Mouse (Mus musculus) erythroblast, embryonic 14.5 days (primary cell): ENCODE measurements around the gene Nckap5. TPM values are rescaled to one million over a fixed set of nuclear protein-coding genes. Genes with fewer than 3 reads are reported as not detected.

Experiments used
- H3K27me3 ChIP-seq: 2 replicates; pipeline ENCODE4 v1.6.1; 2012; ENCODE audit warnings: inconsistent platforms; ENCODE audit not compliant: control insufficient read depth
- H3K36me3 ChIP-seq: 2 replicates; pipeline ENCODE4 v1.6.1; 2012; ENCODE audit warnings: mild to moderate bottlenecking, inconsistent platforms; ENCODE audit not compliant: control insufficient read depth
- H3K4me1 ChIP-seq: 2 replicates; pipeline ENCODE4 v1.6.1; 2012; ENCODE audit warnings: inconsistent platforms; ENCODE audit not compliant: control insufficient read depth
- H3K4me3 ChIP-seq: replicated peaks from 2 replicates; pipeline ENCODE3; 2012; ENCODE audit warnings: moderate library complexity, mild to moderate bottlenecking, inconsistent platforms
- H3K9me3 ChIP-seq: 2 replicates; pipeline ENCODE4 v1.6.1; 2012; ENCODE audit warnings: low read length, inconsistent platforms, mixed read lengths; ENCODE audit not compliant: control insufficient read depth
- GATA1 ChIP-seq: IDR thresholded peaks from 2 replicates; pipeline ENCODE4 v1.6.1; 2012; ENCODE audit warnings: low read length, inconsistent platforms, mixed read lengths
- TAL1 ChIP-seq: IDR thresholded peaks from 3 replicates; pipeline ENCODE4 v1.6.1; 2012; ENCODE audit warnings: low read length, inconsistent platforms, mixed read lengths
- polyA plus RNA-seq: library from polyadenylated mRNA; stranded (reverse); fragments of >175 nt; gene quantifications from 2 replicates; pipeline ENCODE4 v1.2.3, GENCODE M21; 2012

The Nckap5 gene
- polyA plus RNA-seq, 1 experiment, result not detected

GRCm38 (mm10) chr1:126673238-126673637, 157.4 kb downstream of the Nckap5 start:
- Histone ChIP-seq H3K27me3 (peaks cover 3% of the 10 kb centered on the region; the same call in 1 of the 2 replicates), H3K9me3 (no peaks in the 10 kb centered on the region), H3K36me3 (no peaks in the 10 kb centered on the region), H3K4me3 (no peak overlapping the region), H3K4me1 (no peaks in the 10 kb centered on the region)
- TF ChIP-seq GATA1 (no peak), TAL1 (no peak)

- H3K4me1 ChIP-seq, result no peaks in the 10 kb centered on the region
- H3K4me3 ChIP-seq, result no peak overlapping the region
- no peaks in the 10 kb centered on the region for H3K9me3 ChIP-seq
- no peaks in the 10 kb centered on the region for H3K36me3 ChIP-seq
- TF ChIP-seq TAL1 (no peak), GATA1 (no peak)
- H3K27me3 ChIP-seq, result no peaks in the 10 kb centered on the region
Observed at GRCm38 (mm10) chr1:126670507-126670906, 160.1 kb downstream of the Nckap5 start.

- Histone ChIP-seq H3K36me3 (no peaks in the 10 kb centered on the region), H3K9me3 (no peaks in the 10 kb centered on the region), H3K4me1 (no peaks in the 10 kb centered on the region), H3K4me3 (no peak overlapping the region), H3K27me3 (0 out of 2 replicates have a peak, but pooled peaks cover 3% of the 10 kb centered on the region)
- no peak for TF ChIP-seq GATA1
- TF ChIP-seq TAL1, result no peak
Observed at GRCm38 (mm10) chr1:126660098-126660999, 170.2 kb downstream of the Nckap5 start.

GRCm38 (mm10) chr1:126658731-126659130, 171.9 kb downstream of the Nckap5 start:
- no peaks in the 10 kb centered on the region for H3K9me3 ChIP-seq
- H3K4me1 ChIP-seq, result no peaks in the 10 kb centered on the region
- no peak overlapping the region for H3K4me3 ChIP-seq
- H3K27me3 ChIP-seq, result 0 out of 2 replicates have a peak, but pooled peaks cover 3% of the 10 kb centered on the region
- TF ChIP-seq GATA1, result no peak
- no peaks in the 10 kb centered on the region for H3K36me3 ChIP-seq

- H3K9me3 ChIP-seq, result no peaks in the 10 kb centered on the region
- peaks cover 15% of the 10 kb centered on the region for H3K4me1 ChIP-seq
- no peak overlapping the region for H3K4me3 ChIP-seq
- no peak for TF ChIP-seq TAL1
- 0 out of 2 replicates have a peak, but pooled peaks cover 3% of the 10 kb centered on the region for H3K27me3 ChIP-seq
- H3K36me3 ChIP-seq, result no peaks in the 10 kb centered on the region
Observed at GRCm38 (mm10) chr1:126656246-126656645, 174.4 kb downstream of the Nckap5 start.

- Histone ChIP-seq H3K4me3 (no peak overlapping the region), H3K27me3 (no peaks in the 10 kb centered on the region), H3K9me3 (no peaks in the 10 kb centered on the region), H3K36me3 (no peaks in the 10 kb centered on the region), H3K4me1 (peaks cover 35% of the 10 kb centered on the region)
- TF ChIP-seq TAL1 (no peak), GATA1 (no peak)
Observed at GRCm38 (mm10) chr1:126652085-126652484, 178.5 kb downstream of the Nckap5 start.

- Histone ChIP-seq H3K27me3 (no peaks in the 10 kb centered on the region), H3K9me3 (no peaks in the 10 kb centered on the region), H3K4me3 (peak overlapping the region; percentile 18), H3K4me1 (peaks cover 35% of the 10 kb centered on the region), H3K36me3 (no peaks in the 10 kb centered on the region)
- TF ChIP-seq GATA1 (peak; percentile 55), TAL1 (peak; percentile 70)
Observed at GRCm38 (mm10) chr1:126650806-126651205, 179.8 kb downstream of the Nckap5 start.

GRCm38 (mm10) chr1:126642751-126643150, 187.8 kb downstream of the Nckap5 start:
- no peak for TF ChIP-seq TAL1
- TF ChIP-seq GATA1, result no peak
- no peak overlapping the region for H3K4me3 ChIP-seq
- no peaks in the 10 kb centered on the region for H3K36me3 ChIP-seq
- no peaks in the 10 kb centered on the region for H3K4me1 ChIP-seq
- no peaks in the 10 kb centered on the region for H3K9me3 ChIP-seq
- H3K27me3 ChIP-seq, result no peaks in the 10 kb centered on the region

GRCm38 (mm10) chr1:126639463-126639862, 191.1 kb downstream of the Nckap5 start:
- TF ChIP-seq TAL1, result no peak
- no peak for TF ChIP-seq GATA1
- no peaks in the 10 kb centered on the region for H3K9me3 ChIP-seq
- H3K36me3 ChIP-seq, result no peaks in the 10 kb centered on the region
- H3K4me1 ChIP-seq, result no peaks in the 10 kb centered on the region
- no peaks in the 10 kb centered on the region for H3K27me3 ChIP-seq
- H3K4me3 ChIP-seq, result no peak overlapping the region
